Mouse (Mus musculus) lung, embryonic 15.5 days (tissue): ENCODE measurements around the gene Wwp2. TPM values are rescaled to one million over a fixed set of nuclear protein-coding genes. Genes with fewer than 3 reads are reported as not detected.

Experiments used
- ATAC-seq: fragments of 200-750 bp; cut with Nextera tagmentation; 2 replicates; pipeline ENCODE4 v1.8.0; 2017; ENCODE audit warnings: moderate number of reproducible peaks, borderline replicate concordance; ENCODE audit not compliant: low FRiP score, low TSS enrichment; ENCODE audit errors: extremely low read depth
- H3K27ac ChIP-seq: fragments of 300-500 bp; sonication (generic); 2 replicates; pipeline ENCODE4 v1.5.1; 2015; ENCODE audit warnings: moderate library complexity, mild to moderate bottlenecking, inconsistent platforms
- H3K27me3 ChIP-seq: fragments of 300-500 bp; sonication (generic); 2 replicates; pipeline ENCODE4 v1.6.1; 2015; ENCODE audit warnings: inconsistent platforms
- H3K36me3 ChIP-seq: fragments of 300-500 bp; sonication (generic); 2 replicates; pipeline ENCODE4 v1.6.1; 2015; ENCODE audit warnings: inconsistent platforms
- H3K4me1 ChIP-seq: fragments of 300-500 bp; sonication (generic); 2 replicates; pipeline ENCODE4 v1.6.1; 2015; ENCODE audit warnings: inconsistent platforms
- H3K4me2 ChIP-seq: fragments of 300-500 bp; sonication (generic); 2 replicates; pipeline ENCODE4 v1.6.1; 2015; ENCODE audit warnings: inconsistent platforms, mild to moderate bottlenecking, moderate library complexity
- H3K4me3 ChIP-seq: fragments of 300-500 bp; sonication (generic); 2 replicates; pipeline ENCODE4 v1.5.1; 2015; ENCODE audit warnings: mild to moderate bottlenecking, inconsistent platforms
- H3K9ac ChIP-seq: fragments of 300-500 bp; sonication (generic); 2 replicates; pipeline ENCODE4 v1.6.1; 2015; ENCODE audit warnings: inconsistent platforms
- H3K9me3 ChIP-seq: fragments of 300-500 bp; sonication (generic); 2 replicates; pipeline ENCODE4 v1.6.1; 2016; ENCODE audit warnings: inconsistent platforms
- WGBS: fragments of 180-500 bp; shearing (Covaris S2); methylation state at CpG from one replicate; pipeline ENCODE4 v1.1.7; 2015; 5-methylcytosine and 5-hydroxymethylcytosine counted together
- polyA plus RNA-seq: library from polyadenylated mRNA; unstranded; fragments of >200 nt; fragmentation: Nextera tagmentation; extraction: Ambion mirVana; gene quantifications from 2 replicates; pipeline ENCODE4 v1.2.1, GENCODE M21; 2015

Gene Wwp2
- polyA plus RNA-seq = 50.4 and 54.0 TPM in 2 replicates

DNA sequence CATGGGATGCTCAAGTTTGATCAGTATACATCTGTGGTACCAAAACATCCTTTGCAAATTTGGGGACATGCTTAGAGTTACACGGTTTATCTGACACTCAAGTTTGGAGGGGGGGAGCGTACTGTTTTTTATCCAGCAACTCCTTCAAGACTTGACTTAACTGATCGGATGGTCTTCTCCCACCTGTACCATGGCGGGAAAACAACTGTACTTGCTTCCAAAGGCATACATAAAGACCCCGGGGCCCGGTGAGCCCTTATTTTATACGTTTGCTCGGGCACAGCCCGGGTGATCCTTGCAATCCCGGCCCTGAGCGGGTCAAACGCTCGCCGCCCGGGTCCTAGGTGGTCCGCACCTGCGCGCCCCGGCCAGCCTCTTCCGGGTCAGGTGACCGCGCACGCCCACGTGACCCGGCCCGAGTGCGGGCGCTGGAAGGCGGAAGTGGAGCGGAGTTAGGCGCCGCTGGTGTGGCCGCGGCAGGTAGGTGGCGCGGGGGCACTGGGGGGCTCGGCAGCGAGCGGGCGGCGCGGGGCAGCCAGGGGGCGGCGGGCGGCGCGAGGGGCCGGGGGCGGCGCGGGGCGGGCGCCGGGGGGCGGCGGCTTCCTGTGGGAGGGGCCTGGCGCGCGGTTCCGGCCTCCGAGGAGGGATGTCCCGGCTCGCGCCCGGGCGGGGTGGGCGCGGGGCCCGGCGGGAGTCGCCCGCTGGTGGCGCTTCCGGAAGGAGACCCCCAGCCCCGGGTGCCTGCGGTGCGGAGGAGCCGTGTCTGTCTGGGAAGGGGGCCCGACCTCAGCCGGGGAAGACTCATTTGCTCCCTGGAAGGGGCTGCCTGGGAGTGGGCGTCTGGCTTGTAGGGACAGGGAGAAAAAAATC lies at the start of gene Wwp2:
Gene Wwp2, plus strand, starts transcription at position 404 of the 870 bp plus-strand sequence.
- peaks cover 9% of the 10 kb centered on the region; the same call in 1 of the 2 replicates for H3K4me1 ChIP-seq
- H3K36me3 ChIP-seq = no peaks in the 10 kb centered on the region
- H3K4me3 ChIP-seq = peak within 1 kb of the TSS; percentile 74
- no peaks in the 10 kb centered on the region for H3K9me3 ChIP-seq
- under 1% methylated on average over 58 of the region's 81 CpGs for WGBS
- ATAC-seq = peak; percentile 90
- H3K27me3 ChIP-seq = no peaks in the 10 kb centered on the region
- H3K9ac ChIP-seq = peak within 1 kb of the TSS; percentile 86
- peak within 1 kb of the TSS; percentile 87 for H3K27ac ChIP-seq
- peak within 1 kb of the TSS; percentile 77 for H3K4me2 ChIP-seq

DNA sequence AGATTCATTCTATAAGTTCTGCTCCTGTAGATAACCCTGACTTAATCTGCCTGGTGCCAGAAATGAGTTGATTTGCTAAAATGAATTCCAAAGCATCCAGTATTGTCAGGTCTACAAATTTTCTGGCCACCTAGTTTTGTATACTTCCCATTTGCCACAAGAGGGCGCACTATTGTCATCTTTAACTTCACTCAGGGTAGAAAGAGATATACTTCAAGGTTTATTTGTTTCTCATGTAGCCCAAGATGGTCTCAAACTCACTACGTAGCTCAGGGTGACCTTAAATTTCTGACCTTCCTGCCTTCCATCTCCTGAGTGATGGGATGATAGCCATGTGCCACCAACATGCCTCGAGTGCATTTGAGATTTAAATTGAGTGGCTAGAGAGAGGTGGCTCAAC lies 49.5 kb upstream of the Wwp2 start:
- ATAC-seq = no peak; the same call in 1 of the 2 replicates
- Histone ChIP-seq H3K4me3 (no peak overlapping the region), H3K9me3 (no peaks in the 10 kb centered on the region), H3K27me3 (no peaks in the 10 kb centered on the region), H3K9ac (no peak overlapping the region), H3K4me2 (no peak overlapping the region), H3K27ac (no peak overlapping the region), H3K4me1 (peaks cover 21% of the 10 kb centered on the region), H3K36me3 (no peaks in the 10 kb centered on the region)
- WGBS = 20% methylated on average over 3 of the region's 3 CpGs

DNA sequence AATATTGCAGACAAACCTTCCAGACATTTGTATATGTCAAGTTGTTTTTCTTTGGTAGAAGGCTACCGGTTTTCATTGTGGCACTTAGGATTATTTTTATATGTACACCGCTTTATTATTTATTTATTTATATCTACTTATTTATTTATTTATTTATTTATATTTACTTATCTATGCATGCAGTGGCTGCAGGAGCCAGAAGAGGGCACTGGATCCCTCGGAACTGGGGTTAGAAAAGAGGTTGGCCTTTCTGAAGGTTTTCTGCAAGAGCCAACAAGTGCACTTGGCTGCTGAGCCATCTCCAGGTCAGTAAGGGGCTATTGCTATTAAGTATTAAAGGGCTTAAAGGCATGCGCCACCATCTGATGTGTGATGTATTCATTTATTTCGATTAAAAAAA lies 48.3 kb upstream of the Wwp2 start:
- Histone ChIP-seq H3K27me3 (no peaks in the 10 kb centered on the region), H3K27ac (no peak overlapping the region), H3K4me2 (no peak overlapping the region), H3K9ac (no peak overlapping the region), H3K36me3 (no peaks in the 10 kb centered on the region), H3K4me1 (peaks cover 21% of the 10 kb centered on the region), H3K9me3 (no peaks in the 10 kb centered on the region), H3K4me3 (no peak overlapping the region)
- ATAC-seq = no peak
- 60% methylated on average over 5 of the region's 5 CpGs for WGBS

- H3K9me3 ChIP-seq = no peaks in the 10 kb centered on the region
- H3K27me3 ChIP-seq = no peaks in the 10 kb centered on the region
- H3K36me3 ChIP-seq = no peaks in the 10 kb centered on the region
- 33% methylated on average over 8 of the region's 8 CpGs for WGBS
- no peak overlapping the region for H3K27ac ChIP-seq
- H3K4me2 ChIP-seq = no peak overlapping the region; the same call in 1 of the 2 replicates
- H3K4me1 ChIP-seq = peaks cover 16% of the 10 kb centered on the region
- ATAC-seq = 0 out of 2 replicates have a peak, but pooled peaks have one; percentile 32
- H3K4me3 ChIP-seq = no peak overlapping the region
- no peak overlapping the region for H3K9ac ChIP-seq
These were observed 46.6 kb upstream of the Wwp2 start for GRCm38 (mm10) chr8:107389557-107389956.

DNA sequence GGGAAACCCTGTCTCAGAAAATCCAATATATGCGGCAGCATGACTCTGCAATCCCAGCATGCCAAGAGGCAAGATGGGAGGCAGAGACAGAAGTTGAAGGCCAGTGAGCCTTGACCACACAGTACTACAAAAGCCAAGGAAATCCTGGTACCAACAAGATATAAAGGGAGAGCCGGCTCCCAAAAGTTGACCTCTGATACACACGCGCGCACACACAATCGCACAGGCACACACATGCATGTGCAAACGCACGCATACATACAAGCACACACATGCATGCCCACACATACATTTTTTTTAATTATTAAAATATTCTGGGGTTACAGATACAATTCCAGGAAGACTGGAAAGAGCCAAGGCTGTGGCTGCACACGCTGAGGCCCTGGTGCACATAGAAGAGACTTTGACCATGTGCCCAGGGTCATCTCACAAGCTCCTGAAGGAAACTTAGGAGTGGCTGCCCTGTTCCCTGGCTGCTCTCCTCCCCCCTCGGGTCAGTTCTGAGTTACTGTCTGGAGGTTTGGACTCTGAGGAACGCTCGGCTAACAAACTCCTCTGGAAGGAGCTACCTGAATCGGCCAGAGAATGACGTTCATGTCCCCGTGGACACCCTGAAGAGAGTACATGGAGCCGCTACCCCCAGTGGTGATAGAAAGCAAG lies 45.6 kb upstream of the Wwp2 start:
- H3K9ac ChIP-seq = no peak overlapping the region
- ATAC-seq = no peak
- peaks cover 16% of the 10 kb centered on the region for H3K4me1 ChIP-seq
- no peak overlapping the region for H3K4me2 ChIP-seq
- H3K36me3 ChIP-seq = no peaks in the 10 kb centered on the region
- no peak overlapping the region for H3K27ac ChIP-seq
- WGBS = 91% methylated on average over 16 of the region's 16 CpGs
- H3K4me3 ChIP-seq = no peak overlapping the region
- H3K27me3 ChIP-seq = no peaks in the 10 kb centered on the region
- no peaks in the 10 kb centered on the region for H3K9me3 ChIP-seq

DNA sequence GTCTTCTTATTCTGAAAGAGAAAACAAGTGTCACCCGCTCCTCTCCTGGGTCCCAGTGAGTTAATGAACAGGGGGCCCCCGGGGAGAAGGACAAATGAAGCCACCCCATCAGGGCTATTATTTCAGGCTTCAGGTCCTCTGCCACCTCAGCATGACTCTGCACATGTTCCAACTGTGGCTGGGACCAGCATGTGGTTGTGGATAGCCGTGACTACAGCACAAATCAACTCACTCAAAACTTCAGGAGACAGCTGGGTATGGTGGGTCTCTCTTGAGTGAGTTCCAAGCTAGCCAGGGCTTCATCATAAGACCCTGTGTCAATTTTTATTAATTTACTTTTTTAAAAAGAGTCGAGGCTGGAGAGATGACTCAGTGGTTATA lies 45.0 kb upstream of the Wwp2 start:
- Histone ChIP-seq H3K4me2 (no peak overlapping the region), H3K9me3 (no peaks in the 10 kb centered on the region), H3K27ac (no peak overlapping the region), H3K4me1 (peaks cover 16% of the 10 kb centered on the region), H3K4me3 (no peak overlapping the region), H3K9ac (no peak overlapping the region), H3K36me3 (no peaks in the 10 kb centered on the region), H3K27me3 (no peaks in the 10 kb centered on the region)
- WGBS = 66% methylated on average over 4 of the region's 4 CpGs
- ATAC-seq = no peak

DNA sequence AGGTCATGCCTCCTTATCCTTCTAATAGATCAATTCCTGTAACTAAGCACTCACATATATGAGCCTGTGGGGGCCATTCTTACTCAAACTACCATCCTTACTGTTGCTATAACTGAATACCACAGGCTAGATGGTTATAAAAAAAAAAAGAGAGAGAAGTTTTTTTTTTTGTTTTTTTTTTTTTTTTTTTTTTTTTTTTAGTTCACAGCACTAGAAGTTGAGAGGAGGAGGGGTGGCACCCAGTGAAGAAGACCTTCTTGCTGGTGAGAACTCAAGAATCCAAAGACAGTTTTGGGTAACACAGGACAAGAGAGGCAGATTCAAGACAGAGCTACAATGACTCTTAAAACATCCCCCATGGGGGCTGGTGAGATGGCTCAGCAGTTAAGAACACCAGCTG lies 40.8 kb upstream of the Wwp2 start:
- H3K4me3 ChIP-seq = no peak overlapping the region
- no peaks in the 10 kb centered on the region for H3K27me3 ChIP-seq
- no peaks in the 10 kb centered on the region for H3K36me3 ChIP-seq
- no peak overlapping the region for H3K27ac ChIP-seq
- H3K9me3 ChIP-seq = no peaks in the 10 kb centered on the region
- H3K4me2 ChIP-seq = no peak overlapping the region
- H3K9ac ChIP-seq = no peak overlapping the region
- H3K4me1 ChIP-seq = no peaks in the 10 kb centered on the region
- ATAC-seq = no peak

DNA sequence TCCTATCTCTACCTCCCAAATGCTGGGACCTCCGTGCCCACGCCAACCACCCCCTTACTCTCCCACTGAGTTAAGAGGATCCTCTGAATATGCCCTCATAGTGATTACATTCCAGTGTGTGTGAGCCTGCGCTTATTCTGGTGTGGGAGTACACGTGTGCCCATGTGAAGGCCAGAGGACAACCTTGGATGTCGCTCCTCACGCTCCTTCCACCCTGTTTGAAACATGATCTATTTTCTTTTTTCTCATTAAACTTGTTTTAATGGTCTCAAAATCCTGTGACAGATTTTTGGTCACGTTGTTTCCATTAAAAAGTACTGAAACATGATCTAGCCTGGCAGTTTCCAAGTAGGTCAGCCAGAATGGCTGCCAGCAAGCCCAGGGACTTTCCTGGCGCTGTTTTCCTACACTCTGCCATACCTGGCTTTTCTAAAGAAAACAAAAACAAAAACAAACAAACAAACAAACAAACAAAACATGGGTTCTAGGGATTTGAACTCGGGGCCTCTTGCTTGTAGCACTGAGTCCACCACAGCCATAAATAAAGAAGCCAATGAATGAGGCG lies 40.0 kb upstream of the Wwp2 start:
- no peak overlapping the region for H3K9ac ChIP-seq
- H3K4me1 ChIP-seq = no peaks in the 10 kb centered on the region
- H3K4me2 ChIP-seq = no peak overlapping the region
- 81% methylated on average over 10 of the region's 10 CpGs for WGBS
- H3K27me3 ChIP-seq = no peaks in the 10 kb centered on the region
- no peak for ATAC-seq
- H3K36me3 ChIP-seq = no peaks in the 10 kb centered on the region
- no peak overlapping the region for H3K4me3 ChIP-seq
- no peak overlapping the region for H3K27ac ChIP-seq
- no peaks in the 10 kb centered on the region for H3K9me3 ChIP-seq

GRCm38 (mm10) chr8:107397665-107398064 lies 38.5 kb upstream of the Wwp2 start:
- no peaks in the 10 kb centered on the region for H3K36me3 ChIP-seq
- H3K9ac ChIP-seq = no peak overlapping the region
- H3K27me3 ChIP-seq = no peaks in the 10 kb centered on the region
- 37% methylated on average over 12 of the region's 12 CpGs for WGBS
- no peak overlapping the region for H3K4me3 ChIP-seq
- ATAC-seq = no peak
- peaks cover 5% of the 10 kb centered on the region for H3K4me1 ChIP-seq
- no peak overlapping the region for H3K27ac ChIP-seq
- H3K9me3 ChIP-seq = no peaks in the 10 kb centered on the region
- no peak overlapping the region for H3K4me2 ChIP-seq

DNA sequence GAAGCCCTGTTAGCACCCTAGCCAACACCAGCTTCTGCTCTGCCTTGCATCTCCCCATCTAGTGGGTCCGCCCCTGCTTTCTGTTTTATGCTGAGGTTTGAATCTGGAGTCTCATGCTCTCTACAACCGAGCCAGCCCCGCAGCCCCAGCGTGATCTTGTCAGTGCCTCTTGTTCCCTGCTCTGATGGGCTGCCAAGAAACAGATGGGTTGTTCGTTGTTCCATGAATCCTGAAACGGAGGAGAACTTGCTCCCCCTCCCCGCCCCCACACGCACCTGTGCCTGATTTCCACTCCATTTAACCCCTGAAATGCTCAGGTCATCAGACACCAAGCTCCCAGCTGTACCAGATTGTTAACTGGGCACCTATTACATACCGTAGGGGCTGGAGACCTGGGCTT lies 36.7 kb upstream of the Wwp2 start:
- H3K27ac ChIP-seq = no peak overlapping the region
- 33% methylated on average over 9 of the region's 9 CpGs for WGBS
- no peak overlapping the region for H3K4me3 ChIP-seq
- no peak for ATAC-seq
- peaks cover 18% of the 10 kb centered on the region for H3K4me1 ChIP-seq
- H3K36me3 ChIP-seq = no peaks in the 10 kb centered on the region
- no peak overlapping the region for H3K9ac ChIP-seq
- no peak overlapping the region for H3K4me2 ChIP-seq
- no peaks in the 10 kb centered on the region for H3K9me3 ChIP-seq
- H3K27me3 ChIP-seq = no peaks in the 10 kb centered on the region

DNA sequence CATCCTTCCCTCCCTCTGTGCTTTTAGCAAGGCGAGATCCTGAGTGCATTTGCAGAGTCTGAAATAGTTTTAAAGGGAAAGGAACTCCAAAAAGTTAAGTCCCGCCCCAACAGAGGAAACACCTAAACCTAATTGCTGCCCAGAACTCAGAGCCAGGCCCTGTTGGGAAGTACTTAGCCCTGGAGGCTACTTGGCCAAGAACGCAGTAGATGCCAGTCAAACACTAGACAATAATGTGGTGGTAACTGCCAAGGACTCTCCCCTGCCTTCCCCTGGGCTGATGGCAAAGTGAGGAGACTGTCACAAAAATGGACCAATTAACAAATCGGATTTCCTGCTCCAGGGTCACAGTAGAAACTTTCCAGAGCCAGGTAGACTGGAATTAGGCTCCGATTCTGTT lies 34.3 kb upstream of the Wwp2 start:
- H3K4me1 ChIP-seq = peaks cover 29% of the 10 kb centered on the region
- H3K4me3 ChIP-seq = no peak overlapping the region
- ATAC-seq = no peak
- H3K9ac ChIP-seq = no peak overlapping the region
- H3K4me2 ChIP-seq = no peak overlapping the region
- no peaks in the 10 kb centered on the region for H3K9me3 ChIP-seq
- no peak overlapping the region for H3K27ac ChIP-seq
- 80% methylated on average over 5 of the region's 5 CpGs for WGBS
- no peaks in the 10 kb centered on the region for H3K27me3 ChIP-seq
- no peaks in the 10 kb centered on the region for H3K36me3 ChIP-seq
